Mouse (Mus musculus) 3T3-L1 (cell line): ENCODE data around the gene Kmt2a.

Source experiments
- DNase-seq: peaks from one replicate; pipeline ENCODE4 v3.0.0-alpha.2; 2015; ENCODE audit warnings: low read depth, low spot score

The Kmt2a gene

DNA sequence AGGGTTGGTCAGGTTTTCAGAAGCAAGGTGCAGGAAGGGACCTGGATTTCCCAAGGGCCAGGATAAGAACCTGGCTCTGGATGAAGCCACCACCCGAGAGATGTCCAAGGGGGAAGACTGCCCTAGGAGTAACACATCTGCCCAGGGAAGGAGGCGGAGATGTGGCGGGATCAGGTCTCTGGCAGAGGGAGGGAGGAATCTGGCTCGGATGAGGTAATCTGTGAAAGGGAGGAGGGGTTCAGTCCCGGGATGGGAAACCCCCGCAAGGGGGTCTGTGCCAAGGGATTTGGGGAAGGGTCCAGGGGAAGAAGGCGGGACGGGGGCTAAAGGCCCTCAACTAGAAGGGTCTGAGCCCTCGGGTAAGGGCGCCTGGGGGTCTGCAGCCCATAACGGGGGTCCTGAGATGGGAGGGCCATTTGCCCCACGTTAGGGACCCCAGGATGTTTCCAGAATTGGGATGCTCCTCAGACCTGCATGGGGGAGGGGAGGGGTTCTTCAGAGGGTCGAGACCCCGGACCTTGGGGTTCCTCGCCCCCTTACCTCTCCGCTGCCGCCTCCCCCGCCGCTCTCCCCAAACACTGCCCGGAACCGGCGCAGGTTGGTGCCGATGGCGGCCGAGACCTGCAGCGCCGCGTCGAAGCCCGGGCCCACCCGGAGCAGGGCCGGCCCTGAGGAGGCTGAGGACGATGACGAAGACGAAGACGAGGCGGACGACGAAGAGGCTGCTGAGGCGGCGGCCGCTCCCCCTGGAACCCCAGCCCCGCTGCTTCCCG is 601 bp downstream of the Kmt2a start:
- DNase-seq, result peak; percentile 51

DNA sequence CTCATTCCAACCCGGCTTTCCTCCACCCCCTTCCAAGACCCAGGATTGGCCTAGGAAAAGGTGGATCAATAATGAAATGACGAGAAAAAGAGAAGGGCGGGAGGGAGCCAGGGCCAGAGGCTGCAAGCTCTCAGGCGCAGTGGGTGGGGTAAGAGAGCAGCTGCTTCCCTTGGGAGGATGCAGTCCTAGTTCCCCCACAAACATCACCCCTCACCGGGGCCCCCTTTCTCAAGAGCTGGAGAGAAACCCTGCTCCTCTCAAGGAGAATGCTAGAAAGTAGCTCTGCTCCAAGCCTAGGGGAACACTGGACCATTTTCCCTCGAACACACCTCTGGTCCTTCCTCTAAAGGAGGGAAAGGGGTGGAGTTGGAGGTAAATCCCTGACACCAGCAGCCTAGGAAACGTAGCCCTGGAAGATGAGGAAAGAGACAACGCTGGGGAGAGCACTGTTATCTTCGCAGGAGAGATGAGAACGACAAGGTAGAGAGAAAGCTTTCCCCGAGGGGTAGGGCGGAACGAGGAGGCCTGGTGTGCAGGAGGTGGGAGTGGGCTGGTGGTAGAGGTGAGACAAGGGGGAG is 1.3 kb downstream of the Kmt2a start:
- peak; percentile 24 for DNase-seq

DNA sequence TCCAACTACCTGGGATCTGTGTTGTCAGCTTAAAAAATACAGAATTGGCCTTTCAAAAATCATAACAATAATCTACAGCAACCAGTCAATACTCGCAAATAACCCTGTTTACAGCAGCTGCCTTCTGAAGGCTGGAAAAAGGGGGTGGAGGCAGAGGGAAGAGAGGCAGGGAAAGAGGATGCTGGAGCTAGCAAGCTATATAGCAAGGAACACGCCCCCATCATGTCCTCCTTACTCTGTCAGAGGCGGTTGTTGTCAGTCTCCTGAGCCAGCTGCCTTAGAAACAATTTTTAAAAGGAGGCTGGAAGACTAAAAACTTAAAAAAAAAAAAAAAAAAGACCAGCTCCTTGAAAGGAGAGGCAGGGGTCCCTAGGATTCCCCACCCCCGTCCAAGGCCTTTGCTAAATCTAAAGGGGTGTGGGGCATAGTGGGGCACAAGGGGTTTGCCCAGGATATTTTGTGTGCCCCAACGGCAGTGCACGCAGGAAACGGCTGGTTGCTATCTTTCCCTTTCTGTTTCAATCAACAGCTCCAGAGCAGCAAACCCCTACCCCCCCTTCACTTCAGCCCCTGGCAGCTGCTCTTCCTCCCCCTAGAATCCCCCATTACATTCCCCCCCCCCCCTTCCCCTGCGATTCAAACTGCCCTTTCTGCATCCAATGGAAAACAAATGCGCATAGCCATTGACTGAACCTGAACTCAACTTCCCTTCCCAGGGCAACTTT is 2.2 kb downstream of the Kmt2a start:
- peak; percentile 14 for DNase-seq

DNA sequence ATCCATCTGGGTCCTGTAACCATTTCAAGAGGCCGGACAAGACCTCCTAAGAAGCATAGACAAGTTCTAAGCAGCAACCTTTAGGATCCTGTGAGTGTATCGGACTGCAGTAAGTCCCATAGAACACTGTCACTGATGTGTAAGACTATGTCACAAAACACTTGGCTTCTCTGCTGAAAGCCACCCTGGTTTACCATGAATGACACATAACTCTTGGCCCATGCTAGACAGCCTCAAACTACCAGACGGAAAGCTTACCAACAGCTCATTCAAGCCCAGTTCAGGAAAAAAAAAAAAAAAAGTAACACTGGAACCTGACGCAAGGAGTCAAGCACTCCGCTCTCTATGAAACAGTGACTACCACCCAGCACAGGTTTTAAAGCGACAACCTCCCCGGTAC is 3.4 kb downstream of the Kmt2a start:
- DNase-seq, result no peak

DNA sequence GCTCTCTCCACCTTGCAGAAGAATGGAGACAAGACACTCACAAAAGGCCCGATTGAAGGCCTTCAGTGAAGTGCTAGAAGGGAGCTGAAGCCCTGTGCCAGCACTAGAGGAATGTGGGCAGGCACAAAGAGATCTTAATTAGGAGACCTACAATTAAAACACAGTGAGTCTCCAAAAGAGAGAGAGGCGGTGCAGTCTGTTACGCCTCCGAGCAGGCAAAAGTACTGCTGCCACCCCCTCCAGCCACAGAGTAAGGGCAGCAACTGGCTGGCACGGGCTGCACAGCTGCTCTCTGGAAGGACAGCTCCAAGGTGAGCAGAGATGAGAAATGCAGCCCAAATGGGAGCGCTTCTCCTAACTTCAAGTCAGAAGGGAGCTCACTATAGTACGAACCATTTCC is 5.6 kb downstream of the Kmt2a start:
- no peak for DNase-seq

DNA sequence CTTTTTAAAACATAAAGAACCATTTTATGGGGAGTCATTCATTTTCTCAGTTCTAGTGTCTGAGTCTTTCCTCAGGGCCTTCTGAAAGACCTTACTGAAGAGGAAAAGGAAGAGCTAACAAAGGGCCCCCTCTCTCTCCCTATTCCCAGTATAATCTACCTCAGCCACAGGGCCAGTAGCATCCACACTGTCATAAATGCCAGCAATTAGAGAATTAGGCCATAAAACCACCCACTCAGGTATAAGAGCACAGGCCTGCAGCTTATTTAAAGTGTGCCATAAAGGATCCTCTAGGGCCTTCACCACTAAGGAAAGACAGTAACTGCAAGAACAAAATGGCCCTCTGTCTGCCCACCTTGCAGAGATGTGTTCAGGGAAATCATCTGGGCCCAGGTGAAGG is 6.9 kb downstream of the Kmt2a start:
- no peak for DNase-seq

DNA sequence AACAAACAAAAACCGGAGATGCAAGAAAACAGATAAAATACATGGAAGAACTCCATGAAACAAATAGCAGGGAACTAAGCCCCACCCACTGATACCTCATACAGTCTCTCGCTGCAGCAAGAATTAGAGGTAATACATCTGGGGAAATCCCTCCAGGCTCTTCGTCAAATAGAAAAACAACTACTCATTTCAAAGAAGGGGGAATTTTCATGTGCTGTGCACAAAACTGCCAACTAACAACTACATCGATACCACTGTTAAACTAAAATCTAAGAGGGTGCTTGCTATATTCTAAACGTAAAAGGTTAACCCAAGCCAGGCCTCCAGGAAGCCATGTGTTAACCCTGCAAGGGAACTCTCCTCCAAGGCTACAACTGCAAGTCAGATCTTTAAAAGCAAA is 7.4 kb downstream of the Kmt2a start:
- no peak for DNase-seq

DNA sequence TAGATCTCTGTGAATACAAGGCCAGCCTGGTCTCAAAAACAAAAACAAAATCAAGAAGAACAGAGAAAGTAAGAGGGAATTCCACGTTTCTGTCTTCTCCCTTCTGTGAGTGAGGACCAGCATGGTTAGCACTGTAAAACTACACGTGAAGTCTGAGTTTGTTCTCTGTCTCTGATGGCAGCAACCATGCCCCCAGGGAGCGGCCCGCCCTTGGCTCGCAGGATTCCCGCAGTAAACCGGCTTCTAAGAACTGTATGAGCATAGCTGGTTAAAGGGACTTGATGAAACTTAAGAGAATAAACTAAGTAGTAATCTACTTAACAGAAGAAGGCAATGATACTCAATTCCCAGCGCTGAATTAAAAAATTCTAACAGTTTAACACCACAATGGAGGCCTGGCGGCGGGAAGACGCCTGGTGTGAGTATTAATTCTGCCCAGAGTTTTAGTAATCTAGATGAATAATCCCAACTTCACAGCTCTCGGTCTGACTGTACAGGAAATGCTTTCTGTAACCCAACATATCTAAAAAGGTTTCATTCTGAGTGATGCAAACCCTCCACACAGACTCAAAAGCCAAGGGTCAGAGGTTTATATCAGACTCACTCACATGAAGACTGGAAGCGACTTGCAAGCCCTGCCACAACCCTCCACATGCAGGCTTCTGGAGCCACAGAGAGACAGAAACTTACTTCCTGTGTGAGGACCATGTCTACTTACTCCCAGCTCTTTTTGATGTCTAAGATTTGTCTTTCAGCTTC is 12.6 kb downstream of the Kmt2a start:
- no peak for DNase-seq

DNA sequence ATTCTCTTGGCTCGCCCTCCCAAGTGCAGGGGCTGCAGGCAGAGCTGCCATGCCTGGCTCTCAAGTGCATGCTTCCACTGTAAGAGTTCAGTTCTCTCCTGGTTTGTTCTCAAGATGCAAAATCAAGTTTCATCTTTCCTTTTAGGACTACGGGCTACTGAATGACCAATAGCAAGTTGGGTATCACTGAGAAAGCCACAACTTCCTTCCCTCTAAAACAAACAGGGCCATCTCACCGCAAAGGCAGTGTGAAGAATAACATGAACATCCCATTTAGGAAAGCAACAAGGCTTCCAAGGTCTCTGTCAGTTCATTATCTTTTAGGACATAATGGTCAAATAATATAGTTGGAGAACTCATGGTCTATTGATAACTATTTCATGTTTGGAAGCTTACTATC is 13.4 kb downstream of the Kmt2a start:
- DNase-seq, result no peak

DNA sequence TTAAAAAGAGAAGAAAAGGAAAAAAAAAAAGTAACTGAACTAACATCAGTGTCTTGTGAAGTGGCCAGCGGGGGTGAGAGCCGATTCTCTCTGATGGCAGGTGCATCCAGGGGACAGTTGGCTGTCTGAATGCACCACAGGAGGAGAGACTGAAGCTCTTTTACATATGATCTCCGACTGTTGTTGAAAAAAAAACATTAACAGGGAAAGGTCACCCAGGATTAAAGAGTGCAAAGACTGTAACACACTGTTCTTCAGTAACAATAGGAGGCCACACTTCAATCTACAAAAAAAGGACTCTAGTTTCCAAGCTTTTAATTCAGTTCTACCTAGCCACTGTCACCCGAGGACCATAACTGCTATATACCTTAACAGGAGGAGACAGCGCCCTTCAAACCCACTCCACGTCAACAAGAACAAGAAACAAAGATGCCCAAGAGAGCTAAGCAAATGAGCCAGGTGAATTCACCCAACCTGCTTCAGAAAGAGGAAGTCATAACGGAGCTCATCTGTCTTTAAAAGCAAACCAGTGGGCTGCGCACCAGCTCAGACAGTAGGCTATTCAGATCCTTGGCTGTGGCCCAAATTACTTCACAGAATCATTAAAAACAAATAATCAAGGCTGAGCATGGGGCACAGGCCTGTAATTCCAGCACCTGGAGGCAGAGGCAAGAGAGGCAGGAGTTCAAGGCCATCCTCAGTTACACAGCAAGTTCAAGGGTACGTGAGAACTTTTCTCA is 14.4 kb downstream of the Kmt2a start:
- no peak for DNase-seq

DNA sequence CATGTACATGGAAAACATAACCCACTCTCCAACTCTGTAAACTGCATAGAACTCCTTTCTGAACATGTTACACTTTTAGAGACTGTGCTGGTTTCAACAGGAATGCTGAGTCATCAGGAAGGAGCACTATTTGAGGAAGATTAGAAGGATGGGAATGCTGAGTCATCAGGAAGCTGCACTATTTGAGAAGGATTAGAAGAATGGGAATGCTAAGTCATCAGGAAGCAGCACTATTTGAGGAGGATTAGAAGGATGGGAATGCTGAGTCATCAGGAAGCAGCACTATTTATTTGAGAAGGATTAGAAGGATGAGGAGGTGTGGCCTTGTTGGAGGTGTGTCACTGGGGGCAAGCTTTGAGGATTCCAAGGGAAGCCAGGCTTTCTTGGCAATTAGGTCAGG is 20.0 kb downstream of the Kmt2a start:
- peak; percentile 62 for DNase-seq

DNA sequence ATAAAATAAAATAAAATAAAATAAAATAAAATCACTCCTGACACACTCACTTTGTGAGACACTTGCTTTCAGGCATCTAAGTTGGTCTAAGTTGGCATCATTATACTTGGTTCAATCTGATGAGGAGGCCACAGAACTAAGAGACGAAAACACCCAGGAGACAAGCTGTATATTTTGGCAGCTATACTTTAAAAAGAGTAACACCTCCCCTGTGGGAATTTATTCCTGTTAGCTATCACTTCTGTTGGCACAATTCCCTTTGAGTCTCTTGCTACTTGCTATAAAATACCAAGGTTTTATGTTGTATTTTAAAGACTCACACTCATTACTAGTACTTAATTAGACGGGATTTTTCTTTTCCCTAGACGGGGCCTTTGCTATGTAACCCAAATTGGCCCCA is 22.4 kb downstream of the Kmt2a start:
- DNase-seq, result no peak

DNA sequence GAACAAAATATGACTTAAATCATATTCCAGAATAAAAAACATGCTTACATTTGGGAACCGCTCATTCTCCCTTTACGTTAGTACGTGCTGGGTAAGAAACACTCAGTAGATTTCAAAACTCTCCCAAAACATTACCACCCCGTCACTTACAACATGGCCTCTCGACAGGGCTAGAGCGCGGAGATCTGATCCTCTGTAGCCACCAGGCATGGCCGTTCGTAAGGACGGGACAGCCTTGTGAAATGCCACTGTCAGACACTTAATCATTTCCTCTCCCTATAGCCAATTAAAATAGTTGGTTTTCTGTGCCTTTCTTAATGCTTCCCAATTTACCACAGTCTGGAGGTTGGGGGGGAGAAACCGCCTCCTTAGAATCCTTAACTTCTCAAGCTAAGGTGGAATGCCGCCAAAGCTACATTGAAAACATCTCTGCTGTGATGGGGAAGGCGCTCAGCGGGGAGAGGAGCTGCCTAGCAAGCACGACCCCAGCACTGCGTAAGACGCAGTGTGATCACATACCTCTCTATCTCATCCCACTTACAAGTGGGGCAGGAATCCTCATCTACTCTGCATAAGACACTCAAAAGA is 23.6 kb downstream of the Kmt2a start:
- DNase-seq, result no peak

DNA sequence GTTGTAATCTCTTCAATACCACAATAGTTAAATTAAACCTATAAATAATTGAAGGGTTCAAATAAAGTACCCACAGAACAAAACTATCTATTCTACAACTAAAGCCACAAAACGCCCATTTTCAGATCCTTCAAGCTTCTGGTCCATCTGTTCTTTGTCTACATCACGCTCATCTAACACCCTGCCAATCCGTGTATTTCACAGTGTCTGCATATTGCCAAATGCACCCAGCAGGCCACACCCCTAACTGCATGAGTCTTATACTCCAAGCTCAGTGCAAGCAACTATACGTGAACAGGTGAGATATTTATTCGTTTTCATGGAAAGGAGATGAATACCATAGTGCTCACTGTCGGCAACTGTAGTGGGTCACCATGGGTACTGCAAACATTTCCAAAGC is 25.9 kb downstream of the Kmt2a start:
- no peak for DNase-seq

DNA sequence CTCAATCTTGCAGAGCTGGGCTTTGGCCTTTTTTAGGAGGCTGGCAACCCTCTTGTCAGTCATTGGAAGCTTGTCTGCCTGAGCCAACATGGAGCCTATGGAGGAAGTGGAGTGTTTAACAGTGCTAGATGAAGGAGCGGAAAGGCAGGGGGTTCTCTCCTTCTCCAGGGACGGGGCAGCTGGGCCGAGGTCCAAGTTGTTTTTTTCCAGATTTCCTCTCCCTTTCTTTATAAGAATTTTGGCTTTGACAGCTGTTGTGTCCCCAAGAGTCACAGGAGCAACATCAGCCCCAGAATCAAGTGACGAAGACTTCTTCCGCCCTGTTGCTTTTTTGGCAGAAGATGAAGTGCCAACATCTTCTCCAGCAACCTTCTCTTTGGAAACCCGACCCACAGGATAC is 33.6 kb downstream of the Kmt2a start:
- no peak for DNase-seq

DNA sequence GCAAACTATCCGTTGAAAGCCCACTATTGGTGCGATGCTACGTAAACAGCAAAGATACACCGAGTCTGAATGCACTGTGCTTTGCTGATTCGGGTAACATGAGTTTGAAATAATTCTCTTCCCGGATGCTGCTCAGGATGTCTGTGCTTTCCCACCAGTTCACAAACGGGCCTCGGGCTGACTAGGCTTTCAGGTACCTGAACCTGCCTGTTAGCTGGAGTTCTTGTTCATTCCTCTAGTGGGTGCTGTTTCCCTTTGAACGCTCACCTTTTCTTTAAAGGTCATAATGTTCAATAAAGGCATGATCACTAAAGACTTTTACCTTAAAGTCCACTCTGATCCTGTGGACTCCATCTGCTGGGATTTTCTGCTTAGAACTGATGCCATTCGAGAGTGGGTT is 39.9 kb downstream of the Kmt2a start:
- peak; percentile 32 for DNase-seq

DNA sequence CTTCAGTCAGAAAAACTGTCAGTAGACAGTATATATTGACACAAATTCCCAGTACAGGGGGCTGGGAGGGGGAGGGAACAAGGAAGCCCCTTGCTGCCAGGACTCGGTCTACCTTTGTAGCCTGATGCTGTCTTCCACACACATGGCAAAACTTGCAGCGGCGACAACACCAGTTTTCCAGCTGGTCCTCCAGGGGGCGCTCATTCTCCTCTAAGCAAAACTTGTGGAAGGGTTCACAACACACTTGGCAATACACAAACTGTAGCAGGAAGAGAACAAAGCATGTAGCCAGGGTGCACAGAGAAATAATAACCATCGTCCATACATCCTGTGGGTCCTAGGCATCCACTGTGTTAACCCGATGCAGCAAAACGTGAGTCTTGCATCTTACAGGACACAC is 44.7 kb downstream of the Kmt2a start:
- peak; percentile 85 for DNase-seq

DNA sequence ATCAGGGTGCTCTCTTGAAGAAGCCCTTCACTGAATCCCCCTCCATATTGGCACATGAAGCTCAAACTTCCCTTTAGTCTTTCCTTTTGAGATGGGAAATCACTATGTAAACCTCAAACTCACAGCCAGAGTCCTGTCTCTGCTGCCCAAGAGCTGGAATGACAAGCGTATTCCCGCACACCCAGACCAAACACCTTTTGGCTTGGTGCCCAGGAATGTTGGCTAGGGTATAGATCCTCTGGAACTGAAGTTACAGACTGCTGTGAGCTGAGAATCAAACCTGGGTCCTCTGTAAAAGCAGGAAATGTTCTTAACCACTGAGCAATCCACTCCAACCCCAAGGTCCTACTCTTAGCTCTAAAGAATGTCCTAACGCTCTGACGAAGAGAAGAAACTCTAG is 48.7 kb downstream of the Kmt2a start:
- DNase-seq, result peak; percentile 59

DNA sequence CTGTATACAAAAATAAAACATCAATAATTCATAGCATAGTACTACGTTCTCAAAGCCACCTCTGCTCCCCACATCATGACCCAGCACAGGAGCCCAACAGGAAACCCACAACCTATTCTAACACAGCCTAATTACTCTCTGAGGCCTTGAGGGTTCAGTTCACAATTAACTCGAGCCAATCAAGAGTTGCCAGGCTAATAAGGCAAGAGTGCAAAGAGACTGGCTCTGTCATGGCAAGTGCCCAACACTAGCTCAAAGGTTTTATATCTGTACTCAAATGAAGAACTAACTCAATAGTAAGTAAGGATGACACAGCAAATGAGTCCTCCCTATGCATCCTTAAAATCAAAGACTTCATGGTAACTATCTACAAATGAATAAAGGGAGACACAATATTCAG is 50.6 kb downstream of the Kmt2a start:
- no peak for DNase-seq

DNA sequence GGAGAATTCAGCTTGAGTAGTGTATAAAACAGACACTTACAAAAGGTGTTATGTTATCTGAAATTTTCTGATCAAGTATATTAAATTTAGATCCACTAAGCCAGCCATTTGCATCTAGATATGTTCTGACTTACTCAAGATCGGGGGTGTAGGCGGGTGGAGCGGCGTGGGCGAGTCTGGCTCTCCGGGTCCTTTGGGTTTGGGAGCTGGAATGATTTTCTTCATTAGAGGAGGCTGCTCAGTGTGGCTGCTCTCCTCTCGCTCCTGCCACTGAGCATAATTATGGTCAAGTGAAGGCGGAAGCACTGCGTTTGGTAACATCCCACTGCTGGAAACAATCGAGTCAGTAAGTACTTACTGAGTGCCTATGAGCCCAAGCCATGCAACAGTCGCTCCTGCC is 52.2 kb downstream of the Kmt2a start:
- DNase-seq, result no peak

DNA sequence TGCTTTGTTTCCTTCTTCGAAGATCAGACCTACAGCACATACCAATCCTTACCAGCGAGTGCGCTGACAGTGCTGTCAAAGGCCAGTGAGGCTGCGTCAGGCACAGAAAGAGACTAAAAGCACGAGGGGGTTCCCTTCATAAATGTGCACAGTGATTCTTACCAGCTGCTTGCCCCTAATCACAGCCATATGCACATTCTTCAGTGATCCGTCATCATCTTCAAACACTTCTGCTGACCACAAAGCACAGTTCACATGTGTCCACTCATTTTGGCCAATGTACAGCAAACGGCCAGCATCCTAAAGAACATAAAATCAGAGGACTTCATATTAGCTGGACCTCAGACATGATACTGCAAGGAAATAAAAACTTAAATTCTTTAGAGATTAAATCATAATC is 54.4 kb downstream of the Kmt2a start:
- peak; percentile 93 for DNase-seq
